Mouse (Mus musculus) hindbrain, embryonic 11.5 days (tissue): ENCODE data around the gene Tuba1c. TPM values are rescaled to one million over a fixed set of nuclear protein-coding genes. Genes with fewer than 3 reads are reported as not detected.

Experiments used
- ATAC-seq: fragments of 200-750 bp; cut with Nextera tagmentation; 2 replicates; pipeline ENCODE4 v1.8.0; 2017; ENCODE audit warnings: mild to moderate bottlenecking, moderate TSS enrichment, moderate library complexity; ENCODE audit not compliant: low FRiP score
- DNase-seq: peaks from one replicate; pipeline ENCODE4 v3.0.0-alpha.2; 2015; ENCODE audit warnings: low spot score
- H3K27ac ChIP-seq: fragments of 300-500 bp; sonication (generic); 2 replicates; pipeline ENCODE4 v1.5.1; 2014; ENCODE audit warnings: mild to moderate bottlenecking, low read depth, low read length
- H3K27me3 ChIP-seq: fragments of 300-500 bp; sonication (generic); 2 replicates; pipeline ENCODE4 v1.6.1; 2014; ENCODE audit warnings: mild to moderate bottlenecking, low read length, moderate library complexity, mixed read lengths; ENCODE audit not compliant: control insufficient read depth, insufficient read depth
- H3K36me3 ChIP-seq: fragments of 300-500 bp; sonication (generic); 2 replicates; pipeline ENCODE4 v1.6.1; 2014; ENCODE audit warnings: mild to moderate bottlenecking, low read length, moderate library complexity, mixed read lengths; ENCODE audit not compliant: control insufficient read depth, insufficient read depth
- H3K4me1 ChIP-seq: fragments of 300-500 bp; sonication (generic); replicated peaks from 2 replicates; pipeline ENCODE4 v1.6.1; 2014; ENCODE audit warnings: low read length, mixed read lengths; ENCODE audit not compliant: control insufficient read depth, insufficient read depth
- H3K4me2 ChIP-seq: fragments of 300-500 bp; sonication (generic); replicated peaks from 2 replicates; pipeline ENCODE4 v1.6.1; 2014; ENCODE audit warnings: mild to moderate bottlenecking, low read depth, low read length
- H3K4me3 ChIP-seq: fragments of 300-500 bp; sonication (generic); 2 replicates; pipeline ENCODE4 v1.5.1; 2014; ENCODE audit warnings: low read depth, low read length
- H3K9ac ChIP-seq: fragments of 300-500 bp; sonication (generic); 2 replicates; pipeline ENCODE4 v1.6.1; 2014; ENCODE audit warnings: low read depth, low read length
- H3K9me3 ChIP-seq: fragments of 300-500 bp; sonication (generic); 2 replicates; pipeline ENCODE4 v1.6.1; 2016; ENCODE audit warnings: low read length; ENCODE audit not compliant: control insufficient read depth
- WGBS: fragments of 180-500 bp; shearing (Covaris S2); extraction: QIAGEN DNeasy Blood & Tissue Kit; methylation state at CpG from one replicate; pipeline ENCODE4 v1.1.7; 2014; 5-methylcytosine and 5-hydroxymethylcytosine counted together
- polyA plus RNA-seq: library from polyadenylated mRNA; unstranded; fragments of >200 nt; fragmentation: Nextera tagmentation; extraction: Ambion mirVana; gene quantifications from 2 replicates; pipeline ENCODE4 v1.2.1, GENCODE M21; 2014

Tuba1c gene
- 93.2 and 95.2 TPM in 2 replicates for polyA plus RNA-seq

GRCm38 (mm10) chr15:99029619-99030584 is at the start of gene Tuba1c:
Gene Tuba1c, plus strand, starts transcription at chr15:99029891.
- Histone ChIP-seq H3K4me2 (peak within 1 kb of the TSS; percentile 63), H3K4me1 (0 out of 2 replicates have a peak, but pooled peaks cover 5% of the 10 kb centered on the region), H3K27me3 (peaks cover 6% of the 10 kb centered on the region), H3K9ac (peak within 1 kb of the TSS; percentile 45), H3K27ac (0 out of 2 replicates have a peak within 1 kb of the TSS, but pooled peaks have one; percentile 17), H3K36me3 (no peaks in the 10 kb centered on the region), H3K9me3 (no peaks in the 10 kb centered on the region), H3K4me3 (peak within 1 kb of the TSS; percentile 51)
- ATAC-seq (peak; percentile 86), DNase-seq (peak; percentile 81)
- WGBS = 2% methylated on average over 52 of the region's 52 CpGs

- no peak overlapping the region for H3K9ac ChIP-seq
- WGBS = 51% methylated on average over 7 of the region's 7 CpGs
- no peak overlapping the region for H3K4me2 ChIP-seq
- DNase-seq = no peak
- H3K36me3 ChIP-seq = no peaks in the 10 kb centered on the region
- H3K4me1 ChIP-seq = peaks cover 22% of the 10 kb centered on the region; the same call in 1 of the 2 replicates
- H3K27me3 ChIP-seq = no peaks in the 10 kb centered on the region
- H3K27ac ChIP-seq = no peak overlapping the region
- no peaks in the 10 kb centered on the region for H3K9me3 ChIP-seq
- no peak overlapping the region for H3K4me3 ChIP-seq
- no peak for ATAC-seq
These were observed 49.6 kb upstream of the Tuba1c start for GRCm38 (mm10) chr15:98980012-98980614.

- no peaks in the 10 kb centered on the region for H3K27me3 ChIP-seq
- no peaks in the 10 kb centered on the region for H3K9me3 ChIP-seq
- peaks cover 19% of the 10 kb centered on the region; the same call in 1 of the 2 replicates for H3K4me1 ChIP-seq
- WGBS = 75% methylated on average over 6 of the region's 6 CpGs
- H3K27ac ChIP-seq = peak overlapping the region; percentile 47
- no peak overlapping the region for H3K4me2 ChIP-seq
- H3K4me3 ChIP-seq = no peak overlapping the region
- DNase-seq = no peak
- H3K9ac ChIP-seq = no peak overlapping the region
- ATAC-seq = no peak
- no peaks in the 10 kb centered on the region for H3K36me3 ChIP-seq
These were observed 47.6 kb upstream of the Tuba1c start for GRCm38 (mm10) chr15:98982100-98982499.

GRCm38 (mm10) chr15:98983431-98984081 is 46.1 kb upstream of the Tuba1c start:
- Histone ChIP-seq H3K27me3 (no peaks in the 10 kb centered on the region), H3K36me3 (no peaks in the 10 kb centered on the region), H3K9ac (peak overlapping the region; percentile 79), H3K9me3 (no peaks in the 10 kb centered on the region), H3K4me2 (peak overlapping the region; percentile 72), H3K4me1 (peaks cover 10% of the 10 kb centered on the region), H3K4me3 (peak overlapping the region; percentile 47), H3K27ac (peak overlapping the region; percentile 96)
- 26% methylated on average over 16 of the region's 16 CpGs for WGBS
- ATAC-seq = peak; percentile 80
- peak; percentile 81 for DNase-seq

GRCm38 (mm10) chr15:98984681-98985080 is 45.0 kb upstream of the Tuba1c start:
- peak overlapping the region; percentile 72 for H3K4me2 ChIP-seq
- H3K4me1 ChIP-seq = peaks cover 14% of the 10 kb centered on the region
- no peaks in the 10 kb centered on the region for H3K36me3 ChIP-seq
- H3K27me3 ChIP-seq = no peaks in the 10 kb centered on the region
- ATAC-seq (no peak), DNase-seq (peak; percentile 63)
- peak overlapping the region; percentile 65 for H3K9ac ChIP-seq
- H3K4me3 ChIP-seq = peak overlapping the region; percentile 47
- 38% methylated on average over 6 of the region's 6 CpGs for WGBS
- peak overlapping the region; percentile 96 for H3K27ac ChIP-seq
- H3K9me3 ChIP-seq = no peaks in the 10 kb centered on the region

- DNase-seq = peak; percentile 82
- Histone ChIP-seq H3K4me3 (peak overlapping the region; percentile 47), H3K9ac (peak overlapping the region; percentile 65), H3K36me3 (no peaks in the 10 kb centered on the region), H3K4me1 (peaks cover 19% of the 10 kb centered on the region), H3K9me3 (no peaks in the 10 kb centered on the region), H3K27ac (peak overlapping the region; percentile 96), H3K4me2 (peak overlapping the region; percentile 72), H3K27me3 (no peaks in the 10 kb centered on the region)
- 4% methylated on average over 29 of the region's 29 CpGs for WGBS
- ATAC-seq = peak; percentile 37
These were observed 44.3 kb upstream of the Tuba1c start for GRCm38 (mm10) chr15:98985240-98985981.

- H3K27me3 ChIP-seq = no peaks in the 10 kb centered on the region
- H3K4me1 ChIP-seq = peaks cover 25% of the 10 kb centered on the region
- peak; percentile 53 for DNase-seq
- peak overlapping the region; percentile 72 for H3K4me2 ChIP-seq
- no peak for ATAC-seq
- H3K9me3 ChIP-seq = no peaks in the 10 kb centered on the region
- H3K4me3 ChIP-seq = peak overlapping the region; percentile 47
- H3K27ac ChIP-seq = peak overlapping the region; percentile 96
- H3K36me3 ChIP-seq = no peaks in the 10 kb centered on the region
- 24% methylated on average over 12 of the region's 12 CpGs for WGBS
- peak overlapping the region; percentile 65 for H3K9ac ChIP-seq
These were observed 43.5 kb upstream of the Tuba1c start for GRCm38 (mm10) chr15:98985982-98986715.
